Mouse (Mus musculus) kidney, adult 2 months (tissue): Measurements from ENCODE around the gene Smug1. TPM values are rescaled to one million over a fixed set of nuclear protein-coding genes. Genes with fewer than 3 reads are reported as not detected.

ENCODE experiments used
- DNase-seq: peaks from one replicate; pipeline ENCODE4 v3.0.0; 2021
- H3K27ac ChIP-seq: fragments of 200-500 bp; 2 replicates; pipeline ENCODE4 v1.5.1; 2012; ENCODE audit warnings: low read depth, low read length, control low read depth, inconsistent platforms; ENCODE audit not compliant: insufficient read depth
- H3K27me3 ChIP-seq: fragments of 200-500 bp; replicated peaks from 2 replicates; pipeline ENCODE4 v1.6.1; 2012; ENCODE audit warnings: mild to moderate bottlenecking, moderate library complexity, low read length, inconsistent platforms; ENCODE audit not compliant: control insufficient read depth, insufficient read depth
- H3K36me3 ChIP-seq: fragments of 200-500 bp; 2 replicates; pipeline ENCODE4 v1.6.1; 2012; ENCODE audit warnings: mild to moderate bottlenecking, moderate library complexity, low read length, inconsistent platforms; ENCODE audit not compliant: control insufficient read depth, insufficient read depth
- H3K4me1 ChIP-seq: fragments of 200-500 bp; 2 replicates; pipeline ENCODE4 v1.6.1; 2011; ENCODE audit warnings: low read length; ENCODE audit not compliant: control insufficient read depth, insufficient read depth
- H3K4me3 ChIP-seq: fragments of 200-500 bp; 2 replicates; pipeline ENCODE4 v1.5.1; 2011; ENCODE audit warnings: mild to moderate bottlenecking, low read depth, low read length, control low read depth; ENCODE audit not compliant: insufficient read depth
- CTCF ChIP-seq: fragments of 200-500 bp; conservative IDR thresholded peaks from 2 replicates; pipeline ENCODE4 v1.5.1; 2011; ENCODE audit warnings: low read depth, mild to moderate bottlenecking, control low read depth, low read length, moderate library complexity, mixed read lengths; ENCODE audit not compliant: insufficient read depth, insufficient read length
- POLR2A ChIP-seq: fragments of 200-500 bp; IDR thresholded peaks from one replicate; pipeline ENCODE4 v1.6.1; 2011; ENCODE audit warnings: low read depth, low read length, control low read depth
- whole genome bisulfite sequencing: fragments of 180-500 bp; shearing (Covaris S2); methylation state at CpG from one replicate; pipeline ENCODE4 v1.1.7; 2018; 5-methylcytosine and 5-hydroxymethylcytosine counted together
- polyA plus RNA-seq: library from polyadenylated mRNA; depleted of rRNA; stranded (reverse); fragments of >200 nt; gene quantifications from 2 replicates; pipeline ENCODE4 v1.2.3, GENCODE M21; 2012

The Smug1 gene
- polyA plus RNA-seq, 1 experiment = 15.5 TPM

DNA sequence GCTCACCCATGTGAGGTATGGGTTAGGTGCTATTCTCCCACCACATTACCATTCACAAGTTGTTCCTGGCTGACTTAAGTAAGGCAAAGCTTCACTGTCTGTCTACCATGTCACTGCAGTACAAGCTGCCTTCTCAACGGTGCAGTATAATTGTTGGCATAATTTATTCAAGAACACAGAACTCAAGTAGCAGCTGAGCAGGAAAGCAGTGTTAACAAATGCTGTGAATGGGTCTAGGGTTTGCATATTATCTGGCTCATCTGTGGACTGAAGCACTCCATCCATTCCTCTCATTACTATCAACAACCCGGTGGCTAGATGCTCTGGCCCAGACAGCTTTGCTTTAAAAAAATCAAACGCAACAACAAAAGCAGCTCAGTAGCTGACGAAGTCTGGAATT is 30.9 kb upstream of the Smug1 start:
- no peak for DNase-seq
- no peaks in the 10 kb centered on the region for H3K27me3 ChIP-seq
- peaks cover 8% of the 10 kb centered on the region; the same call in 1 of the 2 replicates for H3K4me1 ChIP-seq
- WGBS = 65% methylated on average over 4 of the region's 4 CpGs
- no peak overlapping the region for H3K27ac ChIP-seq
- H3K36me3 ChIP-seq = peaks cover 4% of the 10 kb centered on the region
- H3K4me3 ChIP-seq = no peak overlapping the region
- TF ChIP-seq POLR2A (no peak), CTCF (no peak)

DNA sequence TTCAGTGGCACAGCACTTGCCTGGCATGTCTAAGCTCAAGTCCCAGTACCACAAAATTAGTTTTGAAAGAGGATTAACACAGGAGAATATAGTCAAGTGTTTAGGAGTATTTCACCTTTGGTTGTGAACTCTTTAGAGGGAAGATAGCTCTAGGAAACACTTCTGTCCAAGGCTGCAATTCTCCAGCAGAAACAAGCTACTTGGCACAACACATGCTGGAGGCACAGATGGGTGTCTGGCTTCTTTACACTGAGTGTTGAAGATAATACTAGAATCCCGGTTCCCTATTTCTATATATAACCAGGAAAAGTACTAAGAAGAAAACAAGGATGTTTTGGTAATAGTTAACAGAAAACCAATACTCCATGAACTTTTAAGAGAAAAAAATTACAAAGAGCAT is 29.9 kb upstream of the Smug1 start:
- H3K4me1 ChIP-seq = peaks cover 7% of the 10 kb centered on the region; the same call in 1 of the 2 replicates
- no peaks in the 10 kb centered on the region for H3K27me3 ChIP-seq
- no peak overlapping the region for H3K4me3 ChIP-seq
- H3K27ac ChIP-seq = no peak overlapping the region
- peaks cover 4% of the 10 kb centered on the region for H3K36me3 ChIP-seq
- DNase-seq = no peak
- TF ChIP-seq POLR2A (no peak), CTCF (no peak)
- 77% methylated on average over 1 of the region's 1 CpGs for WGBS

DNA sequence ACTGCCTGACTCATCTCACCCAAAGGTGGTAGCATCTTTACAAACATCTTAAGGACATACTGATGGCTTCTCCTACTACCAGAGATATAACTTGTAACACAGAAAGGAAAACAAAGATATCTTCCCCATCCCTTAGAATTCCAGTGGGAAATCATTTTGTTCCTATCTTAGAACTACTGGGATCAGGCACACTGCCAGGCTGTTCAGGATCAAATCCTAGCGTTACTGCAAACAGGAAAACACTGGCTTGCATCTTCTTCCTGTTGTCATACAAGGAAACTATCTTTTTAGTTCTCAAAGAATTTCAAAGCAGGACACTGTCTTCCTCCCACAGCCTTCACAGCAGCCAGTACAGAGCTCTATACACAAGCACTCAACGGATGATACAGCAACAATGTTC is 26.7 kb upstream of the Smug1 start:
- peak; percentile 88 for DNase-seq
- H3K27ac ChIP-seq = peak overlapping the region; percentile 91
- no peak overlapping the region for H3K4me3 ChIP-seq
- no peak for TF ChIP-seq CTCF
- TF ChIP-seq POLR2A = no peak
- peaks cover 2% of the 10 kb centered on the region for H3K36me3 ChIP-seq
- H3K27me3 ChIP-seq = no peaks in the 10 kb centered on the region
- 64% methylated on average over 2 of the region's 2 CpGs for WGBS
- peaks cover 7% of the 10 kb centered on the region; the same call in 1 of the 2 replicates for H3K4me1 ChIP-seq

DNA sequence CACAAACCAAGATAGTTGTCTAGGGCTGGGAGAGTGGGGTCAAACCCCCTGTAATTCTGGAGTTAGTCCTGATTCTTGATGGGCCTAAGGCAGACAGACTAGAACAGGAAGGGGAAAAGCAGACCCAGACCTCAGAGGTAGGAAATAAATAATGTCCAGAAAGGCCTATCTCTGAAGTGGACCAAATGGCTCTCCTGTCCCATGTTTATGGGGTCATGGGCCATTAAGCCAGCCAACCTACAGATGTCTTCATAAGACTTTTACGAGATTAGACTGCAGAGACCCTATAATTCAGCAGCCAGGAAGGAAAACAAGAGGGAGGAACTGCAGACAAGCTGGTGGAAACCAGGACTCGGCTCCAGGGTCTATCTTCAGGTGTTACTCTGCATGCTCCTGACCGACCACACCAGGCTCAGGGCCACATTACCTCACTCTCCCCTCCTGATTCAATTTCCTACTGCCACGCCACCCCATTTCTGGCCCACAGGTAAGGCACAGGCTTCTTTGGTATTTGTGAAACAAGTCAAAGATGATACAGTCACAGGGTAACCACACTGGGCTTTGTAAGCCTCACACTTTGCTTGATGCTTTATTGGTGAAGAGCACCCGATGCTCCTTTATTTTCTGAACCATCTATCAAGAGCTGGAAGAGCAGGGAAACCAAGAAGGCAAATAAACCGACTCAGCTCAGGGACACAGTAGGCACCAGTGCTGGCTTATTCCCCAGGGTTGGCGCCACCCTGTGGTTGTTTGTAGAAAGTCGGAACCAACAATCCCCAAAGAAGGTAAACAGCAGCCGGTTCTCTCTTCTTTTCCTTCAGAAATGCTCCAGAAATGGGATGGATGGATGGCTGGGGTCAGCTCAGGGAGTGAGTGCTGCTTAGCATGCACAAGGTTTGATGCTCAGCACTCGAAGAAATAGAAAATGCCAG is 23.9 kb upstream of the Smug1 start:
- no peak overlapping the region for H3K4me3 ChIP-seq
- peak; percentile 52 for DNase-seq
- TF ChIP-seq CTCF (peak; percentile 73), POLR2A (no peak)
- no peaks in the 10 kb centered on the region for H3K27me3 ChIP-seq
- 40% methylated on average over 10 of the region's 10 CpGs for WGBS
- H3K27ac ChIP-seq = no peak overlapping the region
- H3K36me3 ChIP-seq = no peaks in the 10 kb centered on the region; the same call in 1 of the 2 replicates
- H3K4me1 ChIP-seq = peaks cover 7% of the 10 kb centered on the region; the same call in 1 of the 2 replicates

DNA sequence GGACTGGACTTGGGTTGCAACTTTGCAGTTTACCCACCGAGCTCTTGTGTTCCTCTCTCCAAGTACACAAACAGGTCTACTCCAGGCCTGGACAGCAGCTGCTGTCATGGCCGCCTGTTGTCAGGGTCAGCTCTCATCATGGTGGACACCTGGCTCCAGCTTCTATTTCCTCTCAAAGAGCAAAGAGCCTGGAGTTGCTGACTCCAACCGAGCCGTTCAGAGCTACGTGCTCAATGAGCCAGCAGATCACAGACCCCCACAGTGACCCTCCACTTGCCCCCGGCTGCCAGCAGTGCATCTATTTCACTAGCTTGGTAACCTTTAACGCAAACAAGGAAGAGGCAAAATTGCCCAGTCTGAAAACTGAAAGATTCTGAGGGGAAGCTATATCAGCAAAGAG is 23.2 kb upstream of the Smug1 start:
- no peak for TF ChIP-seq CTCF
- TF ChIP-seq POLR2A = no peak
- peaks cover 7% of the 10 kb centered on the region; the same call in 1 of the 2 replicates for H3K4me1 ChIP-seq
- no peak overlapping the region for H3K4me3 ChIP-seq
- DNase-seq = no peak
- H3K27ac ChIP-seq = no peak overlapping the region
- H3K36me3 ChIP-seq = no peaks in the 10 kb centered on the region; the same call in 1 of the 2 replicates
- 66% methylated on average over 7 of the region's 7 CpGs for WGBS
- no peaks in the 10 kb centered on the region for H3K27me3 ChIP-seq

DNA sequence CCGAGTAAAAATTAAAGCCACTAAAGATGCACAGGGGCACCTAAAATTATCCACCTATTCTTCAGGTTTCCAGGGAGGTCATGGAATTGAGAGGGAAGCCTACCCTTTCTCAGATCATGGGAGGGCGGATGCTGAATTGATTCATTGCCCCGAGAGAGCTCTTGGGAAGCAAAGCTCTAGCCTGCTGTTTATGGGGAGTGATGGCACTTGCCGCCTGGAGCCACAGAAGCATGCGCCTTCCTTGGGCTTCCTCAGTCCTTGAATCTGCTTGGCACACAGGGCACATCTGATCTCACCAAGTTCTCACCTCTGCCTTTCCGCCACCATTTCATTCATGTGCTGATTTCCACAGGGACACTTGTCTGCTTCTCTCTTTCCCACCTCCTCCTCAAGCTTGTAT is 20.9 kb upstream of the Smug1 start:
- Histone ChIP-seq H3K27me3 (no peaks in the 10 kb centered on the region), H3K36me3 (no peaks in the 10 kb centered on the region), H3K4me3 (no peak overlapping the region), H3K4me1 (peaks cover 3% of the 10 kb centered on the region; the same call in 1 of the 2 replicates), H3K27ac (no peak overlapping the region)
- no peak for DNase-seq
- 80% methylated on average over 6 of the region's 6 CpGs for WGBS
- TF ChIP-seq CTCF = no peak
- TF ChIP-seq POLR2A = no peak

DNA sequence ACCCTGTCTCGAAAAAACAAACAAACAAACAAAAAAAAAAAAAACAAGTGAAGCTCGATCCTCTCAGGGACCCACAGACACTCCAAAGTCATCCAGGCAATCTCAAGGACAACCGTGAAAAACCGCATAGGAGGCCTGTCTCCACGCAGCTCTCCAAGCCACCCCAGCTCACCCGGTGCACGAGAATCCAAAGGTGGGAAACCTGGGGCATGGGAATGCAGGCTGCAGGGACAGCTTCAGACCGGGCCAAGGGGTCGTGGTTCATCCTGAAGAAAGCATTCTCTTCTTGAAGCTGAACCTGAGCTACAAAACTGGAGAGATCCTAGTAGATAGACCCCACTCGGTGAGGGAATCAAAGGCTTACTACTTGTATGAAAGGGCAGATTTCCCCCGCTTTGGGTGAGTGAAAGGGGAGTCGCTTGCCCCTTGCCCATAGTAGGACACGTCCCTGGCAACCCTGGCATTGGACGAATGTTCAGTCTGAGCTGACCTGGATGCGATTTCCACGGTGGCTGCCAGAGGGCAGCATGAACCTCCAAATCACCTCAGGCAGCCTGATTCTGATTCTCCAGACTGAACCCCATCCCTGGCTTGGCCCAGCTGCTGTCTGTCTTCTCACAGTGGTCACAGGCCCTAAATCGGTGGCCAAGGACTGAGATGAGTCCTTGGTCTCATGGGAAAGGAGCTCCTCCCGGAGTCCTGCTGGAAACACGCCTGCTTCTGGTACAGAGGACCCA is 18.7 kb upstream of the Smug1 start:
- no peaks in the 10 kb centered on the region for H3K27me3 ChIP-seq
- H3K4me3 ChIP-seq = no peak overlapping the region
- TF ChIP-seq POLR2A (no peak), CTCF (peak; percentile 82)
- H3K4me1 ChIP-seq = no peaks in the 10 kb centered on the region
- no peaks in the 10 kb centered on the region for H3K36me3 ChIP-seq
- peak; percentile 68 for DNase-seq
- WGBS = 41% methylated on average over 19 of the region's 19 CpGs
- no peak overlapping the region for H3K27ac ChIP-seq
